Mouse (Mus musculus): Measurements from ENCODE around the gene Mapk8. TPM values are rescaled to one million over a fixed set of nuclear protein-coding genes. Genes with fewer than 3 reads are reported as not detected.

Gene Mapk8
- polyA plus RNA-seq, 1 experiment from 2014 or later: 14.3 TPM

- ATAC-seq (replicated peaks; ENCODE audit: low FRiP score, low read depth) (no peak), DNase-seq (ENCODE audit: low spot score) (no peak)
- Histone ChIP-seq H3K9ac (ENCODE audit: low read depth, low read length) (no peak overlapping the region), H3K27ac (no peak overlapping the region), H3K4me1 (replicated peaks; ENCODE audit: insufficient read depth, low read length) (no peaks in the 10 kb centered on the region), H3K36me3 (ENCODE audit: insufficient read depth, low read length) (no peaks in the 10 kb centered on the region), H3K4me3 (replicated peaks; ENCODE audit: low read depth, low read length) (no peak overlapping the region), H3K9me3 (replicated peaks; ENCODE audit: low read length) (no peaks in the 10 kb centered on the region), H3K4me2 (ENCODE audit: low read length) (no peak overlapping the region), H3K27me3 (ENCODE audit: insufficient read depth, low read length) (no peaks in the 10 kb centered on the region)
- no peak for TF ChIP-seq CTCF (IDR thresholded peaks at IDR 0.05; ENCODE audit: low read depth)
- WGBS: 98% methylated on average over 2 of the region's 2 CpGs
Measured at GRCm38 (mm10) chr14:33364061-33364460, 82.9 kb downstream of the Mapk8 start.

DNA sequence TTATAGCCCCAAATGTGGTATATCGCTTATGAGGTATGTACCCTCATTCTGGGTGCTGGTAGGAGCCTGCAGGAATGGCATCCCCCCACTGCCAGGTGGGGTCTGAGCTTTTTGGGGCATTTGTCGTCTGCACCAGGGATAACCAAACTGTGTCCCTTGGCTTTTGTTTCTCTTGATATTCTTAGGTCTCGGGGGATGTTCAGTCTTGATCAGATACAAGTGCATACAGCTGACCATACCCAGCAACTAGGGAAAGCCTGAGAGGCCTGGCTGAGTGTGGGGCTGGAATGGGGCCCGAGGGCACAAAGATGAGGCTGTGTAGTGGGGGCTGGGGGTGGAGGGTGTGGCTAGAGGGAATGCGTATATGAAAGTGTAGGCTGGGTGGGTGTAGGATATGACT lies 83.3 kb downstream of the Mapk8 start:
- DNase-seq (ENCODE audit: low spot score) (no peak), ATAC-seq (replicated peaks; ENCODE audit: low FRiP score, low read depth) (no peak)
- Histone ChIP-seq H3K36me3 (ENCODE audit: insufficient read depth, low read length) (no peaks in the 10 kb centered on the region), H3K9me3 (replicated peaks; ENCODE audit: low read length) (no peaks in the 10 kb centered on the region), H3K27ac (no peak overlapping the region), H3K9ac (ENCODE audit: low read depth, low read length) (no peak overlapping the region), H3K4me3 (replicated peaks; ENCODE audit: low read depth, low read length) (no peak overlapping the region), H3K27me3 (ENCODE audit: insufficient read depth, low read length) (no peaks in the 10 kb centered on the region), H3K4me1 (replicated peaks; ENCODE audit: insufficient read depth, low read length) (no peaks in the 10 kb centered on the region), H3K4me2 (ENCODE audit: low read length) (no peak overlapping the region)
- 83% methylated on average over 5 of the region's 5 CpGs for WGBS
- no peak for TF ChIP-seq CTCF (IDR thresholded peaks at IDR 0.05; ENCODE audit: low read depth)

GRCm38 (mm10) chr14:33362807-33363206 lies 84.2 kb downstream of the Mapk8 start:
- ATAC-seq (replicated peaks; ENCODE audit: low FRiP score, low read depth) (no peak), DNase-seq (ENCODE audit: low spot score) (no peak)
- Histone ChIP-seq H3K4me2 (ENCODE audit: low read length) (no peak overlapping the region), H3K9ac (ENCODE audit: low read depth, low read length) (no peak overlapping the region), H3K4me3 (replicated peaks; ENCODE audit: low read depth, low read length) (no peak overlapping the region), H3K27ac (no peak overlapping the region), H3K36me3 (ENCODE audit: insufficient read depth, low read length) (no peaks in the 10 kb centered on the region), H3K9me3 (replicated peaks; ENCODE audit: low read length) (no peaks in the 10 kb centered on the region), H3K4me1 (replicated peaks; ENCODE audit: insufficient read depth, low read length) (no peaks in the 10 kb centered on the region), H3K27me3 (ENCODE audit: insufficient read depth, low read length) (no peaks in the 10 kb centered on the region)
- 14% methylated on average over 10 of the region's 10 CpGs for WGBS
- no peak for TF ChIP-seq CTCF (IDR thresholded peaks at IDR 0.05; ENCODE audit: low read depth)

DNA sequence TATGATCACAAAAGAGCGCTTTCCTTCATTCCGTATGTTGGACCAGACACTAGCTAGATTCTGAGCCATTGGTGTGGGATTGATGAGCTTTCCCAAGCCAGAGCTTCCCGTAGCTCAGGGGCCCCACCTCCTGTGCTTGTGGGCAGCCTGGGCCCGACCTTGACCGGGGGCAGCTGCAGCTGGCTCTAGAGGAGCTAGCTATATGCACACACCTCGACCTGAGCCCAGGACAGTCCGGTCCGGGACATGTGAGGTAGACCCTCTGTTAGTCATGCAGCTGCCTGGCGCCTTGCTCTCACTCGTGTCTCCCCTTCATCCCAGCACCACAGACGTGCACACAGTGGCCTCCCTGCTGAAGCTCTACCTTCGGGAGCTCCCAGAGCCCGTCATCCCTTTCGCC lies 84.8 kb downstream of the Mapk8 start:
- no peaks in the 10 kb centered on the region for H3K27me3 ChIP-seq (ENCODE audit: insufficient read depth, low read length)
- no peaks in the 10 kb centered on the region for H3K36me3 ChIP-seq (ENCODE audit: insufficient read depth, low read length)
- H3K9me3 ChIP-seq (replicated peaks; ENCODE audit: low read length): no peaks in the 10 kb centered on the region
- no peak overlapping the region for H3K9ac ChIP-seq (ENCODE audit: low read depth, low read length)
- no peaks in the 10 kb centered on the region for H3K4me1 ChIP-seq (replicated peaks; ENCODE audit: insufficient read depth, low read length)
- 54% methylated on average over 14 of the region's 14 CpGs for WGBS
- H3K4me3 ChIP-seq (replicated peaks; ENCODE audit: low read depth, low read length): no peak overlapping the region
- no peak for TF ChIP-seq CTCF (IDR thresholded peaks at IDR 0.05; ENCODE audit: low read depth)
- no peak overlapping the region for H3K4me2 ChIP-seq (ENCODE audit: low read length)
- H3K27ac ChIP-seq: no peak overlapping the region
- no peak for DNase-seq (ENCODE audit: low spot score)
- ATAC-seq (replicated peaks; ENCODE audit: low FRiP score, low read depth): no peak

DNA sequence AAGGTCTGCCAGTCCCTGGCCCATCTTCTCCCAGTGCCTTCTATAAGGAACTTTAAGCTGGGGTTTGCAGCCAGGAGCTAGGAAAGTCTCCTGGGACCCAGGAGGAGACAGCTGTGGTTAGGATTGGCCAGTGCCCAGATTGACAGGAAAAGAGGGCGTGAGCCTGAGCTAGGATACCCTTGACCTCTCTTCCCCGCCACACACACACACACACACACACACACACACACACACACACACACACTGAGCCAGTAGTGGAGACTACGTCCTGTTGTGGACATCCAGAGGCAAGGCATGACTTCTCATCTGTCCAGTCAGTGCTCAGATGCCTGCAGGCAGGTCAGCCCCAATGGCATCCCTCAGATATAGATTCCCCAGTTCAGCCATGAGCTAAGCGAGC lies 85.4 kb downstream of the Mapk8 start:
- H3K27ac ChIP-seq: no peak overlapping the region
- H3K4me1 ChIP-seq (replicated peaks; ENCODE audit: insufficient read depth, low read length): no peaks in the 10 kb centered on the region
- H3K27me3 ChIP-seq (ENCODE audit: insufficient read depth, low read length): no peaks in the 10 kb centered on the region
- H3K4me3 ChIP-seq (replicated peaks; ENCODE audit: low read depth, low read length): no peak overlapping the region
- no peaks in the 10 kb centered on the region for H3K9me3 ChIP-seq (replicated peaks; ENCODE audit: low read length)
- no peak for ATAC-seq (replicated peaks; ENCODE audit: low FRiP score, low read depth)
- DNase-seq (ENCODE audit: low spot score): no peak
- no peak overlapping the region for H3K4me2 ChIP-seq (ENCODE audit: low read length)
- no peak overlapping the region for H3K9ac ChIP-seq (ENCODE audit: low read depth, low read length)
- H3K36me3 ChIP-seq (ENCODE audit: insufficient read depth, low read length): no peaks in the 10 kb centered on the region
- TF ChIP-seq CTCF (IDR thresholded peaks at IDR 0.05; ENCODE audit: low read depth): no peak
- WGBS: 59% methylated on average over 4 of the region's 4 CpGs

DNA sequence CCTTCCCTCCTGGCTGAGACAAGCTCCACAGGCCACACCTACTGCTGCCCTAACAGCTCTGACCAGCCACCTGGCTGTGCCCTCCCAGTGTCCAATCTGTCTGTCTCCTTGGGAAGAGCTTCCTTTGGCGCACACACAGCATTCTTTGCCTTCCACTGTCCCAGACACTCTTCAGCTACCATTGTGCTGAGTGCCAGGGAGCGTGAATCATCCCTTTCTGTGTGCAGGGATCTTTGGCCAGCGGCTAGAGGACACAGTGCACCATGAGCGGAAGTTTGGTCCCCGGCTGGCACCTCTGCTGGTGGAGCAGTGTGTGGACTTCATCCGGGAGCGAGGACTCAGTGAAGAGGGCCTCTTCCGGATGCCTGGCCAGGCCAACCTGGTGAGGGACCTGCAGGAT lies 88.1 kb downstream of the Mapk8 start:
- Histone ChIP-seq H3K36me3 (ENCODE audit: insufficient read depth, low read length) (no peaks in the 10 kb centered on the region), H3K4me2 (ENCODE audit: low read length) (no peak overlapping the region), H3K27me3 (ENCODE audit: insufficient read depth, low read length) (no peaks in the 10 kb centered on the region), H3K27ac (no peak overlapping the region), H3K9me3 (replicated peaks; ENCODE audit: low read length) (no peaks in the 10 kb centered on the region), H3K4me1 (replicated peaks; ENCODE audit: insufficient read depth, low read length) (no peaks in the 10 kb centered on the region), H3K9ac (ENCODE audit: low read depth, low read length) (no peak overlapping the region), H3K4me3 (replicated peaks; ENCODE audit: low read depth, low read length) (no peak overlapping the region)
- WGBS: 85% methylated on average over 8 of the region's 8 CpGs
- TF ChIP-seq CTCF (IDR thresholded peaks at IDR 0.05; ENCODE audit: low read depth): no peak
- DNase-seq (ENCODE audit: low spot score) (no peak), ATAC-seq (replicated peaks; ENCODE audit: low FRiP score, low read depth) (0 out of 2 replicates have a peak, but pooled peaks have one; percentile 12)

DNA sequence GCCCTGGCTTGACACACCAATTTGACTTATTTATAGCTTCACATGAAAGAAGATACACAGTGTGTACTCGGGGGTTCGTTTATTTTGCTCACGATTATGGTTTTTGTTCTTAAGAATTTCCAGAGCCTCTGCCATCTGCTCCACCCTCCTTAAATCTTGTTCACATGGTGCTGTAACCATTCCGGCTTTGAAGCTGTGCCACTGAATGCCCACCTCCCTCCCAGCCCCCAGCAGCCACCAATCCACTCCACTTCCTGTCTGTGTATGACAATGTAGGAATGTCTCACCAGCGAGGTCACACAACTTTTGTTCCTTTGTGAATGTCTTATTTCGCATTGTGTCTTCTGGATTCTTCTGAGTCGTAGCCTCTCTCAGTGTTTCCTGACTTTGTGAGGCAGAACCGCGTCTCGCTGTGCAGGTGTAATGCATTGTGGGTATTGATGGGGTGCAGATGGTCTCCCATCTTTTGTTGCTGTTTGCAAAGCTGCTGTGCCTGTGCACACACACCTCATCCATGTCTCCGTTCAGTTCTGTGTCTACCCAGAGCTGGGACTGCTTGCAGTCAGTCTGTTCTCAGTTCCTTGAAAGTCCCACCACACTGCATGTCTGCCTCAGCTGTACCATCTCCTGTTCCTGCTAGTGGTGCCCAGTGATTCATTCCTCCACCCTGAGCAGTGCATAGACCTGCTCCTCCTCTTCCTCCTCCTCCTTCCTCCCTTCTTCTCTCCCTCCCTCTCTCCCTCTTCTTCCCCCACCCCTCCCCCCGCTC lies 89.2 kb downstream of the Mapk8 start:
- no peak for ATAC-seq (replicated peaks; ENCODE audit: low FRiP score, low read depth)
- Histone ChIP-seq H3K9ac (ENCODE audit: low read depth, low read length) (no peak overlapping the region), H3K4me2 (ENCODE audit: low read length) (no peak overlapping the region), H3K27ac (no peak overlapping the region), H3K9me3 (replicated peaks; ENCODE audit: low read length) (no peaks in the 10 kb centered on the region), H3K4me3 (replicated peaks; ENCODE audit: low read depth, low read length) (no peak overlapping the region), H3K36me3 (ENCODE audit: insufficient read depth, low read length) (no peaks in the 10 kb centered on the region), H3K27me3 (ENCODE audit: insufficient read depth, low read length) (no peaks in the 10 kb centered on the region), H3K4me1 (replicated peaks; ENCODE audit: insufficient read depth, low read length) (no peaks in the 10 kb centered on the region)
- TF ChIP-seq CTCF (IDR thresholded peaks at IDR 0.05; ENCODE audit: low read depth): no peak
- WGBS: 46% methylated on average over 12 of the region's 12 CpGs
- no peak for DNase-seq (ENCODE audit: low spot score)

All from kidney, postnatal 0 days (tissue).